Mouse (Mus musculus): ENCODE data around the gene Cldn4.
"Not testable (repeated sequence)": the region's sequence is repeated elsewhere in the genome, so short reads cannot be mapped to it uniquely, and the experiment has no call there.

Cldn4 gene

DNA sequence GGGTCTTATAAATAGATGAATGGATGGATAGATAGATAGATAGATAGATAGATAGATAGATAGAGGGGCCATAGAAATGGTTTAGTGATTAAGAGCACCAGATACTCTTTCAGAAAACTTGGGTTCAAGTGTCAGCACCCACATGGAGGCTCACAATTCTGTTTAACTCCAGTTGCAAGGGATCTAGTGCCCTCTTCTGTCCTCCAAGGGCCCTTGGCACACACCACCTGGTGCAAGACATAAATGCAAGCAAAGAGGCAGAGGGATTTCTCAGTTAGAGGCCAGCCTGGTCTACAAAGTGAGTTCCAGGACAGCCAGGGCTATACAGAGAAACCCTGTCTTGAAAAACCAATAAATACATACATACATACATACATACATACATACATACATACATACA is 17.9 kb upstream of the Cldn4 start:
- not testable (repeated sequence) for DNase-seq (ENCODE audit: low spot score)

GRCm38 (mm10) chr5:134963546-134963945 is 16.8 kb upstream of the Cldn4 start:
- no peak for DNase-seq (ENCODE audit: low spot score)

- no peak for DNase-seq (ENCODE audit: low spot score)
These were observed 14.8 kb upstream of the Cldn4 start for GRCm38 (mm10) chr5:134961519-134961918.

DNA sequence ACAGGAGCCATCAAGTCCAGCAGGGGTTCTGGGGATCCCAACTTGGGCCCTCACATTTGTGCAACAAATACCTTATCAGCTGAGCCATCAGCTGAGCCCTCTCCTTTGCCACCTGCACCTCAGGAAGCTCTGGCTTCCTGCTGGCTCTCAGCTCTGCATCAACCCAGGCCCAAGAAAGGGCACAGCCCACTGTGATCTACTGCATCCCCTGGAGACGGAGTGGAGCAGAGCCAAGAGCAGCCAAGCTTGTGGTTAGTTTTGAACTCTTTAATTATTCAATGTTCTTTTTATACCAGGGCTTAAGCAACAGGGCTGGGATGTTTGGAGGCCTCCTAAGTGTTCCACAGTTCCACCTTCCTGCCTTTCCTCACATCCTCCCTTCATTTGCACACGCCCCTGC is 13.7 kb upstream of the Cldn4 start:
- no peak for DNase-seq (ENCODE audit: low spot score)

GRCm38 (mm10) chr5:134959114-134959513 is 12.4 kb upstream of the Cldn4 start:
- no peak for DNase-seq (ENCODE audit: low spot score)

DNA sequence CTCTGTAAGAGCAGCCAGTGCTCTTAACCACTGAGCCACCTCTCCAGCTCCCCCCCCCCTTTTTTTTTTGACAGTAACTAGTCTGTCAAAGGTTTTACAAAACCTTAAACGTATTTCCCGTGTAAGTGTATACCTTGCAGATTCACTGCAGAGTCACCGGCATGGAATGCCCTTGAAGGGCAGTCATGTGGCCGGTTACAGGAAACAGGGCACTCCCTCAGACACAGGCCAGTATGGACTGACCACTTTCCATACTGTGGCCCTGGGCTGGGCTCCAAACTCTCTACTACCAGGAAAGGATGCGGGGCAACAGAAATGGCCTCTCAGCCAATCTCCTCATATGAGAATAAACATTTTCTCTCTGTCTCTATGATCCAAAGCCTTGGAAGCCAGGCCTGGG is 8.8 kb upstream of the Cldn4 start:
- DNase-seq (ENCODE audit: low spot score) = no peak

DNA sequence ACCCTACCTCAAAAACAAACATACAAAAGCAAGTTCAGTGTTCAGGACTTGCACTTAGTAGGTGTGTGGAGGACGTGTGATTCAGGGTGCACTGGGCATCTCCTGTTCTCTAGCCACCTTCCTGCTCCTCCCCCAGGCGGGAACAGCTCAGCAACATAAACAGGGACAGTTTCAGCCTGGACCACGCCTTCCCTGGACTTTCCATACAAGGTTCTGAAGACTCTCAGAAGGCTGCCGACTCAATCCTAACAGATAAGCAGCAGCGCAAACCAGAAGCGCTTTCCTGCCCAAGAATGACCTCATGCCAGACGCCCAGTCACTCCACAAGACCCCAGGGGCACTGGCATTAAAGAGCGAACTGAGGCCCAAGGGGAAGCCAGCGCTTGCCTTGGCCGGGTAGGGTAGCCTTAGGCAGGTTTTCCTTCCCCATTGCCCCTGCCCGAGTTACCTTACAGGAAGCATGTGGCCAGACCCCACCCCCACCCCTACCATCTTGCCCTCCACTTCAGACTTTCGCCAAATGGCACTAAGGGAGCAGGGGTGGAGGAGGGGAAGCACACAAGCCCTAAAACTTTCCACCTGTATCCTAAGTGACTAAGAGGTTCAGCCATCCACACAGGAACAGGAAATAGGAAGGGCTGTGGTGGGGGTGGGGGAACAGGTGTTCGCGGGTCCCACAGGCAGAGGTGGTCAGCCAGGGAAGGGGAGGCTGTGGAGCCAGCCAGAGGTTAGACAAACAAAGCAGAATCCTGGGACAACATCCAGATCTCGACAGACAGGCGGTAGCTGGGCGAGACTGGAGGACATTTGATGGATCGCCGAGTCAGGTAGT is 4.5 kb upstream of the Cldn4 start:
- no peak for DNase-seq (ENCODE audit: low spot score)

DNA sequence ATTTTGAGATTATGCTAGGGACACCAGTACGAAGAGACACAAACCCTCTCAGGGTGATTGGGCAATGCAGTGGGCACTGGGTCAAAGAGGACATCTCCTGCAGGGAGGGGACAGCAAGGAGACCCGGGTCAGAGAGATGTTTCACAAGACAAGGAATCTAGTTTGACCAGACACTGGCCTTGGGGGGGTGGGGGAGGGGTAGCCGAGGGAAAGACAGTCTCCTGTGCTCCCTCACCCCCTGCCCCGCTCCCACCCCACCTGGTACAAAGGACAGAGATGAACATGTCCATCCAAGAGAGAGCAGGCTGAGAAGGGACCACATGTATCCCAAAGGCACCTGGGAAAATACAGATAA is 1.3 kb upstream of the Cldn4 start:
- DNase-seq (ENCODE audit: low spot score) = no peak

- DNase-seq (ENCODE audit: low spot score) = no peak
These were observed 818 bp upstream of the Cldn4 start for GRCm38 (mm10) chr5:134947420-134948084.

DNA sequence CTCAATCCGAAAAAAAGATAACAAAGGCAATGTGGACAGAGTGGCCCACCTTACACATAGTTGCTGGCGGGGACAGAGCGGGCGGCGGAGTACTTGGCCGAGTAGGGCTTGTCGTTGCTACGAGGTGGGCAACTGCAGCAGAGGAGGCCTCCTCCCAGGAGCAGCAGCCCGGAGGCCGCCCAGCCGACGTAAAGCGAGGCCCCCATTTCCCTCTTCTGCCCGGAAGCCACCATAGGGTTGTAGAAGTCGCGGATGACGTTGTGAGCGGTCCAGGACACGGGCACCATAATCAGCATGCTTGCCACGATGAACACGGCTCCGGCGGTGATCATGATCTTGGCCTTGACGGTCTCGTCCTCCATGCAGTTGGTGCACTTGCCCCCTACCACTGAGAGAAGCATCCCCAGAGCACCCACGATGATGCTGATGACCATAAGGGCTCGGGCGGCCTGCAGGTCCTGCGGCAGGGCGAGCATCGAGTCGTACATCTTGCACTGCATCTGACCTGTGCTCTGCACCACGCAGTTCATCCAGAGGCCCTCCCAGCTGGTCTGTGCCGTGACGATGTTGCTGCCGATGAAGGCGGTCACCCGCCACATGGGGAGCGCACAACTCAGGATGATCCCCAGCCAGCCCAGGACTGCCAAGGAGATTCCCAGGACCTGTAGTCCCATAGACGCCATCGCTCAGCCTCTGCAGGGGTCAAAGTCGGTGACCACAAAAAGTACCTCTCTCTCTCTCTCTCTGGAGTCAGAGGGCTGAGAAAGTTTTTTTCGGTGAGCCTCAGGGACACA is 474 bp downstream of the Cldn4 start:
- no peak for DNase-seq (ENCODE audit: low spot score)

GRCm38 (mm10) chr5:134945266-134945959 is 1.3 kb downstream of the Cldn4 start:
- DNase-seq (ENCODE audit: low spot score) = no peak

- DNase-seq (ENCODE audit: low spot score) = no peak
These were observed 2.6 kb downstream of the Cldn4 start for GRCm38 (mm10) chr5:134944179-134944578.

DNA sequence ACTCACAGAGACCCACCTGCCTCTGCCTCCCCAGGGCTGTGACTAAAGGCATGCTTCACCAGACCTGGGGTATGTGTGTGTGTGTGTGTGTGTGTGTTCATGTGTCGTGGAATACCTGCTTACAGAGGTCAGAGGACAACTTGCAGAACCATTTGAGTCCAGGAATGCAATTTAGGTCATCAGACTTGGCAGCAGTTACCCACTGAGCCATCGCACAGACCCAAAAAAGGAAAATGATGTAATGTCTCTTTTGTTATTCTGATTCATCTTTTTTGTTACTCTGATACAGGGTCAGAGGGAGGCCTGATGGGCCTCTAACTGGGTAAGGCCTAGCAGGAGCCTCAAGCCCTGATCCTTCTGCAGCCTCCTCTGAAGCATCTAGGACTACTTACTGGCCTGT is 4.0 kb downstream of the Cldn4 start:
- DNase-seq (ENCODE audit: low spot score) = no peak

DNA sequence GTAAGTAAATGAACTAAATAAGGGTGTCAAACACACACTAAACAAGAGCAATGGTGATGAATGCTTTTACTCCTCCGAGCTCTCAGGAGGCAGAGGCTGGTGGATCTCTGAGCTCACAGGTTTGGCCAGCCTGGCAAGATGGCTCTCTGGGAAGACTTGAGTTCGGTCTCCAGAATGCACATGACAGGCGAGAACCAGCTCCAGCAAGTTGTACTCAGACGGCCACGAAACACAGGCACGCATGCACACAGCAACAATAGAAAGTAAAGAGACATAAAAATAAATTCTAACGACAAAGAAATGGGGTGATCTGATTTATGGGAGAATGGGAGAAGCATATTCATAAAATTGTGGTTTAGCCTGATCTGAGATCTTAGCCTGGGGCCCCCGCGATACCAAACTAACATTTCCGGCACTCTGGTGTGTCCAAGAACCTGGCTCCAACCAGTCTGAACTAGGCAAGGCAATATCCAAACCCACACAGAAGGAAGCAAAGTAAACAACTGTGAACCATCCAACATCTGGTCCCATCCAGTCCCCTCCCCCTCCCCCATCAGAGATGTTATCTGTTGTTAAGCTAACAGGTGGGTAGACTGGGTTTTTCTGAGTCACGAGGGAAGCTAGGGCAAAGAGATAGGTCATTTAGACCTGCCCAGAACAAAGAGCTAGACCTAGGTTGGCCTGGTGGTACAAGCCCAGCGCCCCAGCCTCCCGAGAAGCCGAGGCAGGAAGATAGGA is 5.1 kb downstream of the Cldn4 start:
- no peak for DNase-seq (ENCODE audit: low spot score)

GRCm38 (mm10) chr5:134939554-134939953 is 7.2 kb downstream of the Cldn4 start:
- DNase-seq (ENCODE audit: low spot score) = not testable (repeated sequence)

- no peak for DNase-seq (ENCODE audit: low spot score)
These were observed 7.7 kb downstream of the Cldn4 start for GRCm38 (mm10) chr5:134939069-134939468.

DNA sequence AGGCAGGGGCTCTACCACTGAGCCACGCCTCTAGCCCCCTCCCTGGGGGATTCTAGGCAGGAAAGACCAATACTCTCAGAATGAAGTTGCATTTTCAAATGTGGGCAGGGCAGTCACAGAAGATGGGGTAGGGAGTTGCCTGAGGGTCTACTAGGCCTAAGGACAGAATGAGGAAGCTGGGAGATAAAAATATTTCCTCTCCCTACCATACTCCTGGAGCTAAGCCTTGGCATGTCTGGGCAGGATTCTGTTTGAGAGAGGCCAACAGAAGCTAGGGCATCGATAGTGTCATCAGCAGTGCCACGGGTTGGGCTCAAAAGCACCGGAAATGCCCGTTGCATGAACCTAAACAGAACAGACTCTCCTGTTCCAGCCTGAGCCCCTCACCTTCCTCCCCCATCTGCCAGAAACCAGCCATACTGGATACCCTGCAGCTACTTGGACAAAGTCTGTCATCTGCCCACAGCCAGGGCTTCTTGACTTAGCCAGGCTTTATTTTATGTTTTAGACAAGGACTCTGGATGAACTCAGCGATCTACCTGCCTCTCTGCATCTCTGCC is 10.0 kb downstream of the Cldn4 start:
- DNase-seq (ENCODE audit: low spot score) = no peak

DNA sequence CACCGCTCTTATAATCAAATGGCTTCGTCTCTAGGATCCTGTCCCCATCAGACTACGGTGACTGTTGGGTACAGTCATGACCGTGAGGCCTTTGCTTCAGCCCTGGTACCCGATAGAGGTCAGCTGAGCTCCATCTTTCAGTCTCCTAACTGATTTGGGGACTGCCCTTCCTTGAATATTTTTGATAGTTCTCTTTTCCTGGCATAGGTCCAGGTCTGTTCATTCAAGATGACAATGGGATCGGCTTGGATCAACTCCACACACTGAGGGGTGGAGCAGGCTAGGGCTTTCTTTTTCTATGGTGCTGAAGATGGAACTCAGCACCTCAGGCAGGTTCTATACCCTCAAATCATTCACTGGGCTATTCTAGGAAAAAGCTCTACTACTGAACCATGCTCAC is 10.7 kb downstream of the Cldn4 start:
- DNase-seq (ENCODE audit: low spot score) = no peak

- no peak for DNase-seq (ENCODE audit: low spot score)
These were observed 12.1 kb downstream of the Cldn4 start for GRCm38 (mm10) chr5:134934666-134935065.

DNA sequence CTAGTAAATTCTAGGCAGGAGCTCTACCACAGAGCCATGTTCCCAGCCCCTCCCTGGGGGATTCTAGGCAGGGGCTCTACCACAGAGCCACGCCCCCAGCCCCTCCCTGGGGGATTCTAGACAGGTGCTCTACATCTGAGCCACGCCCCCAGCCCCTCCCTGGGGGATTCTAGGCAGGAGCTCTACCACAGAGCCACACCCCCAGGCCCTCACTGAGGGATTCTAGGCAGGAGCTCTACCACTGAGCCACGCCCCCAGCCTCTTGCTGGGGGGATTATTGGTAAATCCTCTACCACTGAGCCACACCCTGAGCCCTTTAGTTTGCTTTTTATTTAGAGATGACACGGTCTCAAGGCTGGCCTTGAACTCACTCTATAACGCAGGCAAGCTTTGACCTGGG is 13.0 kb downstream of the Cldn4 start:
- DNase-seq (ENCODE audit: low spot score) = not testable (repeated sequence)

- no peak for DNase-seq (ENCODE audit: low spot score)
These were observed 13.5 kb downstream of the Cldn4 start for GRCm38 (mm10) chr5:134933281-134933680.

Measured in urinary bladder, postnatal 25 days (tissue).